Mouse (Mus musculus) frontal cortex, adult 2 months (tissue): ENCODE results near the gene Cdk7. TPM values are rescaled to one million over a fixed set of nuclear protein-coding genes. Genes with fewer than 3 reads are reported as not detected.
A peak's percentile ranks its signal among the peaks of the same experiment; 100 is the strongest.
"Not testable (repeated sequence)": the region's sequence is repeated elsewhere in the genome, so short reads cannot be mapped to it uniquely, and the experiment has no call there.

Experiments used
- DNase-seq, 2 experiments: peaks; one replicate each; pipeline ENCODE4 v3.0.0; 2022; ENCODE audit warnings: low spot score in 1 of 2; ENCODE audit errors: extremely low spot score in 1 of 2
- polyA plus RNA-seq: library from polyadenylated mRNA; depleted of rRNA; stranded (reverse); fragments of >200 nt; gene quantifications from 2 replicates; pipeline ENCODE4 v1.2.3, GENCODE M21; 2012; rRNA removed

Gene Cdk7
- 18.6 and 22.2 TPM in 2 replicates for polyA plus RNA-seq

DNA sequence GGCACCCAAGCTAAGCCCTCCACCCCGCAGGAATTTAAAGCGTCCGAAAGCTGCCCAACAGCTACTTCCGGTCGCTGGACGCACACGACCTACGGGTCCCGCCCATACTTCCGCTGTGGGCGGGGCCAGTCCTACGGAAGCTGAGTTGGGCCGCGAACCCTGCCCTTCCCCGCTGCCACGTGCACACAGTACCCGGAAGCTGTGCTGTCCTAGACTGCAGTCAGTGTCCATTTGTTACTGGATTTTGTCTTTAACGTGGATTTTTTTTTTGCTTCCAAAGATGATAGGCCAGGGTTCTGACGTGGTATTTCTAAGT, at the start of gene Cdk7:
Cdk7 (minus strand) TSS at position 79 of the 316 bp plus-strand sequence.
- DNase-seq: peak; percentile 87 to 94

DNA sequence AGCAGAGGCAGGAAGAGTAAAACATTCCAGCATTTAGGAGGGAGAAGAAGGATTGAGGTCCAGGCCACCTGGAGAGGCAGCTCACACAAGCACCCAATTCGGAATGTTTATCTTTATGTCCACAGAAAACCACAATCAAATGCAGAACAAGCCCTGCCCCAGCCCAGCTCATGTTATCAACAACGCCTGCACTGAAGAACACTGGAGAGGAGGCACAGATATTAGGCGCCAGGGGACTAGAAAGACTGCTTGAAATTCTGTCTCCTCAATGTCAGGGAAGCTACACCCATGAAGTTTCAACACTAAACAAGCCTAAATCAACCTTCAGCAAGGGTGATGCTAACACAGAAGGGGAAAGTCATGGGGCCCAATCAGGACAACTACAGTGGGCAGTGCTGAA, 46.8 kb upstream of the Cdk7 start:
- DNase-seq: no peak

DNA sequence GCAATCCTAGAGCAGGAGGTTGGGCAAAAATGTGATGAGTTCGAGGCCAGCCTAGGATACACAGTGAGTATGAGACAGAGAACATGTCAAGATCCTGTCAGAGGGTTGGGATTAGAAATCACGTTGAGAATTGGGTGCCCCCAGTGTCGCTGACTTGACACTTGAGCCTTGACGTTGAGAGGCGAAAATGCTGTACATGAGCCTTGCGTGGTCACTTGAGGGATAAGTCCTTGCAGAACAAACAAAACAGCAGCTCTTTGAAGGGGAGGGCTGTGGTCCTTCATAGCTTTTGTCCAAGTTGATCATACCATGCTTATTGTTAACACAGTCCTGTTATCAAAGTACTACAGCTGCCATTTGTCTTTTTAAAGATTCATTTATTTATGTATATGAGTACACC, 46.0 kb upstream of the Cdk7 start:
- DNase-seq: no peak

DNA sequence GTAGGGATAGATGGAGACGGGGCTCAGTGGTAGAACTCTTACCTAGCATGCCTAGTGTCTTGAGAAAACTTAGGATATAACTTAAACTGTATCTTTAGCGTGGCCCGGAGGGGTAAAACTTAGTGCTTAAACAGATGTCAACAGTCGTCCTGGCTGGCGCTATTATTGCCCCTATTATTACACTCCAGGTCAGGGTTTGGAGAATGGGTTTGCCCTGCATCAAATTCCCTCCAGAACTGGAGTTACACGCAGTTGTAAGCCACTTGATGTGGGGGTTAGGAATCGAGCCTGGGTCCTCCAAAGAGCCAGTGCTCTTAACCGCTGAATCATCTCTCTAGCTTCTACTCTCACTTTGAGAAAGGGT, 45.3 kb upstream of the Cdk7 start:
- no peak for DNase-seq

DNA sequence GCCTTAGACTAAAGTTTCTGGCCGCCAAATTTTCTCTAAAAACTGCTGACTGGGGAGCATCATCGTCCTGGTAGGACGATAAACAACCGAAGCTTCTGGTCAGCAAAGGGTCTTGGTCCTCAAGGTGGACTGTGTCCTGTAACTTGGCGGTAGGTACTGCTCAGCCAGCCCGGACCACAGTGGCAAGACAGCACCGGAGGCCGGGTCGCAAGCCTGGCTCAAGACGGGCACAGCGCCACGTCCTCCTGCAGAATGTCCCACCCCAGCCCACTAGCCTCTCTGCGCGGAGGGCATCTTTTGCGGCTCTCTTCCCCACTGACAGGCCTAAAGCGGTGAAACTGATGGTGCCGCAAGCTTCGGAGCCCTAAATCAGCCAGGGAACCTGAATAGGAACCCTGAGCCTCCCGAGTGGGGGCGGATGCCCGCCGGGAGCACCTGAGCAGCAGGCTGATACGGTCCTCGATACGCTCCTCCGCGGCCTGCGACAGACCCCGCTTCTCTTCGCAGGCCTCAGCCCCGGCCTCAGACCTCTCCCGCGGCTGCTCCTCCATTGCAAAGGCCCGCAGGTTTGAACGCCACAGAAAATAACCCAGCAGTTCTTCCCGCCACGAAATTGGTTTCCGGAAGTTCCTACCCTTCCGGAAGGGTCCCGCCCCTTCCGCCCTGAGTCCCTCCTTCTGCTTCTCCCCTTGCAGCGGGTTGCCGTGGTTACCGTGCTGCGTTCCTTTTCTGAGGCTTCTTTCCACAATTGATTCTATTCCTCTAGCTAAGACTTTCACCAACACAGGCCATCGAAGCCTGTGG, 44.7 kb upstream of the Cdk7 start, which contains the start of gene Cenph:
Cenph (minus strand) TSS at position 648 of the 804 bp plus-strand sequence.
- DNase-seq: peak; percentile 57 to 84

DNA sequence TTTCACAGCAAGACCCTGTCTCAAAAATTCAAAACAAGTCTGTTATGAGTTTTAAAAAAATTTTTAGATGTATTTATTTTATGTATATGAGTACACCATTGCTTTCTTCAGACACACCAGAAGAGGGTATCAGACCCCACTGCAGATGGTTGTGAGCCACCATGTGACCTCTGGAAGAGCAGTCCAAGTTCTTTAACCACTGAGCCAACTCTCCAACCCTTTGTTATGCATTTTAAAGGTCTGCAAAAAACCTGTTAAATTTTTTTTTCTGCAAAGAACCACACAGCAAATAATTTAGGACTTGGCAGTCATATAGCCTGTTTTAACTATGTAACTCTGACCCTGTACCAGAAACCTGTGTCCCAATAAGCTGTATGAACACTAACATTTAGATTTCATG, 44.0 kb upstream of the Cdk7 start:
- no peak for DNase-seq

DNA sequence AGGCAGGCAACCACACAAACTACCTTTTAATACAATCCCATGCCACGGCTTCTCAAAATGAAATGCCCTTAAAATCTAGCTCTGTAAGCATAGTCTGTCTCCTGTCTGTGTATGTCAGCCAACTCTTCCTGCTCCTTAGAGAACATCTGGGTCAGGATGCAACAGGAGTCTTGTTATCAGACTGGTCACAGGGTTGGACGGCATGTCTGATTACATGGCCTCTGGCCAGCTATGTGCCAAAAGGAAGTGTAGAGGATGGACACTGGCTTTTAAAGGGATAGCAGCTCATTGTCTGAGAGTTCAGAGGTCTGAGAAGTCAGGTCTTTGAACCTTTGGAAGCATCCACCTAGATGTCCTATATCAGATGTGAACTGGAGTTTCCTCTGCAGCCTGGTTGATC, 24.6 kb upstream of the Cdk7 start:
- DNase-seq: no peak

DNA sequence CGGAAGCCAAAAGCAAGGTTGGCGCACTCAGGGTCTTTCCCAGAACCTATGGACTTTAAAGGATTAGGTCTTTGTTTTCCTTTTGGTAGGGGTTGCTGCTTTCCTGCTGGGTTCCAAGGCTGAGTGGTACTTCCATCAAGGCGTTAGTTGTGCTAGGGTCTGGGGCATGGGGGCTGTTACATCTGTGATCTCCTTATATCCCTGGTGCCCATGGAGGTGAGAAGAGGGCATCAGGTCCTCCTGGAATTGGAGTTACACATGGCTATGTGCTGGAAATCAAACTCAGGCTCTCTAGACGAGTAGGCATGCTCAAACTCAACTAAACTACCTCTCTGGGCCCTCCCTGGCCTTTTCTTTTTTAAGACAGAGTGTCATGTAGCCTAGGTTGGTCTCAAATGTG, 23.4 kb upstream of the Cdk7 start:
- DNase-seq: no peak

DNA sequence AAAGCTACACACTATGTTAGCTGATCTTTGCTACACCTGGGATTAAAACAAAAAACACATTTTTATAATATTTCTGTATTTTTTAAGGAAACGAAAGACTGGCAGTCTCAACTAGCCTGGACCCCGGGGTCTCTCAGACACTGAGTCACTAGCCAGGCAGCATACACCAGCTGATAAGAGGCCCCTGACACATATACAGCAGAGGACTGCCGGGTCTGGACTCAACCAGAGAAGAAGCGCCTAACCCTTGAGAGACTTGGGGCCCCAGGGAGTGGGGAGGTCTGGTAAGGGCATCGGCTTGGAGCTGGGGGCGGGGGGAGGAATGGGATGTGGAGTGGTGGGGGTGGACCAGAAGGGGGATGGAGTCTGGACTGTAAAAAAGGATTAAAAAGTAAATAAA, 22.3 kb upstream of the Cdk7 start:
- no peak for DNase-seq

DNA sequence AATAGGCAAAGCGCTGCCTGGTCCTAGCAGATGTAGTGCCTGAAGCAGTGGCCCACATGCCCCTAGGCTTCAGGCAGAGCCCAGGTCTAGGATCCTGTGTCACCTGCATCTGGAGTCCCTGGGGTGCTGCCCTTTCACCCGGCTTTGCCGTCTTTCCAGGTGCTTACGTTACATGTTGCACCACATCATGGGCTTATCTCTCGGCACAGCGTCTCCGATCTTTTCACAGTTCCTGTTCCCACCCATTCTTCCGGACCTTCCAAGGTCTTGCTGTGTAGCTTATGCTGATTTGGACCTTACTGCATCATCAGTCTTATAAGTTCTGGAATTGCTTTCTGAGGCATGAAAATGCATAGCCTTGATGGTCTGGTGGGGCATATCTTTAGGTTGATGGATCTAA, 21.8 kb upstream of the Cdk7 start:
- no peak for DNase-seq

DNA sequence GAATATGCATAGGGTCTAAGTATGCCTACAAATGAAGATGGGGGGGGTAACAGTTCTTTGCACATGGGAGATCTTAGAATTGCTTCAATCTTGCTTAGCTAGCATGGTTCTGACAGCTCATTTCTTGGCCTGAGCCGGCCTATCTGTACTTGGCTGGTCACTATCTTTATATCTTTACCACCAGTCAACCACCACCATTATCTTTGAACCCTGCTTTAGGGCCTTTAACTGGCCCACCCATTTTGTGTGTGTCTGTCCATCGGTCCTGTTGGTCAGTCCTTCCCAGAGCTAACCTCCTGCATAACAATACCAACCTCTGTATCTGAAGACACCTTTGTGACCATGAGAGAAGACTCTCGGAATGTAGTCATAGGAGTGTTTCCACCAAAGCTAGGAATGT, 20.7 kb upstream of the Cdk7 start:
- DNase-seq: no peak

DNA sequence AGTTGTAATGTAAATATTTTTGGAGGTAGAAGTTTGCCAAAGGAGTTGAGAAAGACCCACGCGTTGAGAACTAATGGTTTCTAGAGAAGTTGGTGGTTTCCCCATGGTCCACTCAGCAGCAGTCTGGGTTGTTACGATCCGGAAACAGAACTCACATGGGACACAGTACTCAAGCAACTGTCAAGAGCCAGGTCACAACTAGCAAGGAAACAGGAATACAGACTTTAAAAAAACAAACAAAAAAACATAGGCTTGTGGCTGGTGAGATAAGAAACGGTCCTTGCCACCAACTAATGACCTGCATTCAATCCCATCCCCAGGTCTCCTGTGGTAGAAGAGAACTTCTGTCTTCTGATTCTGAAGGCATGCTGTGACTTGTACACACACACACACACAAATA, 20.1 kb upstream of the Cdk7 start:
- DNase-seq: no peak

DNA sequence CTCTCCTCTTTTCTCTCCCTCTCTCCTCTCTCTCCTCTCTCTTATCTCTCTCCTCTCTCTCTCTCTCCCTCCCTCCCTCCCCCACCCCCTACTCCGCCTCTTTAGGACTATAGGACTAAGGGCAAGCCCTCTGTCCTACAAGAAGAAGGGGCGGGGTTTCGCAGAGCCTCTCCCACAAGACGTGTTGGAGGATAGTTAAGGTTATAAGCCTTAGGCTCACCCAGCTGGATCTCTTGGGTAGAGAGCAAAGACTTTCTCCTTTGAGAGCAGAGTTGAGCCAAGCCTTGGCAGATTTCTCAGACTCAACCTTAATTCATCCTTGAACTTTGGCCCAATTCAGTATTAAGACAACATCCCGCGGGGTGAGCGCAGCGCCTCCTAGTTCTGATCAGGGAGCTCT, 17.9 kb upstream of the Cdk7 start:
- no peak for DNase-seq

DNA sequence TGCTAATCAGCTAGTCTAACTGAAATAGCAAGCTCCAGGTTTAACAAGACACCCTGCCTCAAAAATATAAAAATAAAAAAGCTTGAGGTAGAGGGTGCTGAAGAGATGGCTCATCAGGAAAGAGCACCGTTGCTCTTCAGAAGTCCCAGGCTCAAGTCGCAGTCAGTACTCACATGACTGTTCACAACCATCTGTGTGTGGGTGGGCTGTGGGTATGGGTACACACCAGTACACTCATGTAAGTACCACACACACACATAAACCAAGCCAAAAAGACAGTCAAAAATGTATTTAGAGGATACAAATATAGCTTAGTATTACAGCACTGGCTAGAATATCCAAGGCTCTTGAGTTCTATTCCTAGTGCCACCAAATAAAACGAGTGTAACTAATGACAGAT, 15.4 kb upstream of the Cdk7 start:
- DNase-seq: peak; percentile 64 to 72

DNA sequence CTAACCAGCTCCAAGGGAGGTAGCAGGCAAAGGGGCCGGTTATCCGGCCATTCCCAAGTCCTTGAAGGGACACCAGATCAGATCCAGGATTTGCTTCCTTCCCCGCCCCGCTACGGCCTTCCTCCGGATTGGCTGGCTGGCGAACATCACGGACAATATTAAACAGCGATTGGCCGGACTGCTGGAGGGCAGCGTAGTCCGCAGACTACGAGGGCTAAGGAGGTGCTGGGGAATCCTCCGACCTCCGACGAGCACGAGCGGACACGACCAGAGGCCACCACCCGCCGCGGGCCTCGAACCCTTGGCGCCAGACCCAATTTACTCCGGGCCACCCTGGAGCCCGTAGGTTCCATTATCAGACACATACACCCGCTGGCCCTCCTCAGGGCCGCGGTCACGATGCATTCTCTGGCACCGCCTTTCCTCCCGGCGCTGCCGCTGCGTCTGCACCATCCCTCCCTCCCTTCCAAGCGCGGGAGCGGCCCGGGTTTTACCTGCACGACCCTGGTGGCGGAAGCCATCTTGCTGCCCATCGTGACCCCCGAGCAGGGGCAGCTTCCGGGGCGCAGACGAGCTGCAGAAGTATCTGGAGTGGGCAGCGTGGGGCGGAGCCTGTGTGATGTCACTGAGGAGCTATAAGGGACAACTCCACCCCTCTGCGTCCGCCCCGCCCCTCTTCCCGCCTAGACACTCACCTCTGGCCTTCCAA, 13.5 kb upstream of the Cdk7 start, which contains the start of gene Mrps36:
Mrps36 (minus strand) TSS at position 624 of the 709 bp plus-strand sequence.
- DNase-seq: peak; percentile 91 to 93

DNA sequence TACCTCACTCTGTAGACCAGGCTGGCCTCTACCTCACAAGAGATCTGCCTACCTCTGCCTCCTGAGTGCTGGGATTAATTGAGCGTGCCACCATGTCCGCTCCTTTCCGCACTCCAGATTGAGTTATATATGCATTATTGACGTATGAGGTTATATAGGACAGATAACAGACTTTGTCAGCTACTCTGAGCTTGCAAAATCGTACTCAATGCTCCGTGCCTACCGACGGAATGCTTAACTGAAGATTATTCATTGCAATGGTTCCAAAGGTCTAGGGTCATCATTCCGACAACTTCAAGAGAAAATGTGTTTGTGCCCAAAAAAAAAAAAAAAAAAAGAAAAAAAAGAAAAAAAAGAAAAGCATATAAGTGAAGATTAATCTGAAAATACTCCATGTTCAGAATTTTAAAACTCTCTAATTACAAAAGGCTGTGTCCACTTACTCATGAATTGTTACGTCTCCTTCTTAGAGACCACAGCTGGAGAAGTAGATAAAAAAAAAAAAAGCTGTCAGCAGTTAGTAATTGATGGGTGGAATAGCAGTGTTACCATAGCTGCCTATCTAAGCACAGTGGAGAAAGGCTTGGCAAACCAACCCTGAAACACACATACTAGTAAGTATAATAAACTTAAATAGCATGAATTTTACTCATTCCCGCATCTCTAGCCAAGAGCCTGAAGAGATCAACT, 12.8 kb upstream of the Cdk7 start:
- DNase-seq: no peak

DNA sequence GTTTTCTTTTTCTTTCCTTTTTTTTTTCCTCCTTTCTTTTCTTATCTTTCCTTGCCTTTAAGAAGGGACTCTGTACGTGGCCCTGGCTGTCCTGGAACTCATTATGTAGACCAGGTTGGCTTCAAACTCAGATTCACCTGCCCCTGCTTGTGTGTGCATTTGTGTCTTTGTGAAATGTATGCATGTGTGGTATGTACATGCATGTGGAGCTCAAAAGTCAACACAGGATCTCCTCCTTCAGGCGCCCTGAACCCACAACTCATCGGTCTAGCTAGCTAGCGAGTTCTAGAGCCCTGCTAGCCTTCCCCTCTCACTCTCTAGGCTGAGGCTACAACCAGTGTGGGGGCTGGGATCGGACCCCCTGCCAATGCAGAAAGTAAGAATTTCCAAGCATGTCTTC, 12.1 kb upstream of the Cdk7 start:
- no peak for DNase-seq

DNA sequence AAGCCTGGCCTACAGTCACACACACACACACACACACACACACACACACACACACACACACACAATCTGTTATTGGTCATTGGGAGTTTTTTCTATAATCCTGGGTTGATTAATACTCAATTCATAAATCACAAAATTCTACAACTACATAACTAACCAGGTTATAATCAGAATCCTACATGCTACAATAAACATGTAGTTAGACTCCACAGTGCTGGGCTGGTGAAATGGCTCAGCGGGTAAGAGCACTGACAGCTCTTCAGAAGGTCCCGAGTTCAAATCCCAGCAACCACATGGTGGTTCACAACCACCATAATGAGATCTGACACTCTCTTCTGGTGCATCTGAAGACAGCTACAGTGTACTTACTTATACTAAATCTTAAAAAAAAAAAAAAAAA, 2.0 kb upstream of the Cdk7 start:
- DNase-seq: no peak

DNA sequence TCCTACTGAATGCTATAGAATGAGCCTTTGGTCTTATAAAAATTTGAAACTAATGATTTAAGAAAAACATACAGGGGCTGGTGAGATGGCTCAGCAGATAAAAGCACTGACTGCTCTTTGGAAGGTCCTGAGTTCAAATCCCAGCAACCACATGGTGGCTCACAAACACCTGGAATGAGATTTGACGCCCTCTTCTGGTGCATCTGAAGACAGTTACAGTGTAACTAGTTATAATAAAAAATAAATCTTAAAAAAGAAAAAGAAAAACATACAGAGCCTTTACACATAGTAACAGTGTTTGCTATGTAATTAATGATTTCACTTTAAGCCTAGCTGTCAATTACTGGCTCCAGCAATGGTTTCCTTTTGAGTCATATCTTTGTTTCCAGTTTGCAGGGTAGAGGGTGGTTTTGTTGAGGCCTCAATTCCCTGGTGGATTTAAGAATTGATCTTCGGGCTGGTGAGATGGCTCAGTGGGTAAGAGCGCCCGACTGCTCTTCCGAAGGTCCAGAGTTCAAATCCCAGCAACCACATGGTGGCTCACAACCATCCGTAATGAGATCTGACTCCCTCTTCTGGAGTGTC, 815 bp upstream of the Cdk7 start:
- not testable (repeated sequence) for DNase-seq

DNA sequence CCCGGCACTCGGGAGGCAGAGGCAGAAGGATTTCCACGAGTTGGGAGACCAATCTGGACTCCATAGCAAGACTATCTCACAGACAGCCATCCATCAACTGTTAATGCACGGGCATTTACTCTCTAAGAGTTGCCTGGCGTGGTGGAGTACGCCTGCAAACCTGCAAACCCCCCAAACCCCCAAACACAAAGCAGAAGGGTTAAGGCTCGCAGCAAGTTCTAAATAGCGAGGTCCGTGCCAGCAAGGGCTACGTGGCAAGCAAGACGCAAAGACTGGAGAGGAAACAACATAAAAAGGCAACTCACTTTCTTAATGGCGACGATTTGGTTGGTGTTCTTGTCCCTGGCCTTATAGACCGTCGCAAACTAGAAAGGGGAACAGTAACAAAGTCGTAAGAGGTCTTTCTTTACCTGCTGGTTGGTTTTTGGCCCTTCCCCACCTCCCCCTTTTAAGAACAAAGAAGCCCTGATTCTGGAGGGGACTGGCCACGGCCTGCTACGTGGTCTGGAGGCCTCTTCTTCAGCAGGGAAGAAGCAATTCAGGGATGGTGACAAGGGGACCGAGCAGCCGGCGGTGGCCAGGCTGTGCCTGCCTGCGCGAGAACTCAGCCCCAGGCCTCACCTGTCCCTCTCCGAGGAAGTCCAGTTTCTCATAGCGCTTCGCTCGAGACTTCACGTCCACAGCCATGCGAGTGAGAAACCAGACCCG, 432 bp downstream of the Cdk7 start:
- DNase-seq: no peak

DNA sequence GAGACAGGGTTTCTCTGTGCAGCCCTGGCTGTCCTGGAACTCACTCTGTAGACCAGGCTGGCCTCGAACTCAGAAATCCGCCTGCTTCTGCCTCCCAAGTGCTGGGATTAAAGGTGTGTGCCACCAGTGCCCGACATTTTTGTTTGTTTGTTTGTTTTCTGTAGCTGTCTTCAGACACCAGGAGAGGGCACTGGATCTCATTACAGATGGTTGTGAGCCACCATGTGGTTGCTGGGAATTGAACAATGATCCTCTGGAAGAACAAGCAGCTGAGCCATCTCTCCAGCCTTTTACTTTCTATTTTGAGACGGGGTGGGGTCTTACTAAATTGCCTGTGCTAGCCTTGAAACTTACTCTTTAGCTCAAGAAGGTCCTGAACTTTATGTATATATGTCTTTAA, 2.2 kb downstream of the Cdk7 start:
- DNase-seq: not testable (repeated sequence)
